ENCODE assay signal across 8 mouse cellular contexts in genomic region chr14:55659960-55660573, GRCm38 (mm10). TPM values are rescaled to one million over a fixed set of nuclear protein-coding genes. Genes with fewer than 3 reads are reported as not detected.
DNase-seq lines count a peak whose midpoint lies in the region; ATAC-seq and TF ChIP-seq lines count a peak whose summit lies in the region.

Mdp1 (minus strand) TSS chr14:55660508.

- TF ChIP-seq POLR2A in bone marrow, adult 2 months (IDR thresholded peaks at IDR 0.05; ENCODE audit: borderline replicate concordance, control insufficient read depth, low read depth, low read length), result peak; percentile 73; the same call in 1 of the 2 replicates
- TF ChIP-seq POLR2A in heart, adult 2 months (IDR thresholded peaks at IDR 0.05; ENCODE audit: insufficient read depth, low read depth, low read length), result peak; percentile 54

- peak; percentile 49; the same call in 1 of the 2 replicates for TF ChIP-seq CTCF in bone marrow, adult 2 months (IDR thresholded peaks at IDR 0.05; ENCODE audit: control insufficient read depth, insufficient read depth, low read length)
- TF ChIP-seq CTCF in heart, adult 2 months (IDR thresholded peaks at IDR 0.05), result peak; percentile 80

- under 1% methylated on average over 39 of the region's 39 CpGs for WGBS in bone marrow, adult 2 months
- under 1% methylated on average over 37 of the region's 39 CpGs for WGBS in embryonic facial prominence, embryonic 14.5 days
- WGBS in heart, adult 2 months, result under 1% methylated on average over 39 of the region's 39 CpGs
- WGBS in limb, embryonic 13.5 days, result under 1% methylated on average over 39 of the region's 39 CpGs
- under 1% methylated on average over 39 of the region's 39 CpGs for WGBS in midbrain, embryonic 15.5 days

- peak; percentile 97 for ATAC-seq in embryonic facial prominence, embryonic 14.5 days (ENCODE audit: low read depth)
- ATAC-seq in limb, embryonic 13.5 days (ENCODE audit: low FRiP score, low read depth), result peak; percentile 92
- peak; percentile 95 for ATAC-seq in midbrain, embryonic 15.5 days (replicated peaks)

- peak within 1 kb of the TSS; percentile 82 for H3K9ac ChIP-seq in embryonic facial prominence, embryonic 14.5 days (ENCODE audit: low read depth, low read length)
- H3K9ac ChIP-seq in heart, adult 2 months (ENCODE audit: low read depth, low read length), result peak within 1 kb of the TSS; percentile 79
- H3K9ac ChIP-seq in limb, embryonic 13.5 days, result peak within 1 kb of the TSS; percentile 78
- H3K9ac ChIP-seq in midbrain, embryonic 15.5 days, result peak within 1 kb of the TSS; percentile 72

- H3K4me3 ChIP-seq in bone marrow, adult 2 months (replicated peaks; ENCODE audit: control insufficient read depth, low read depth, low read length), result peak within 1 kb of the TSS; percentile 76
- peak within 1 kb of the TSS; percentile 78 for H3K4me3 ChIP-seq in embryonic facial prominence, embryonic 14.5 days (ENCODE audit: low read depth, low read length)
- H3K4me3 ChIP-seq in heart, adult 2 months, result peak within 1 kb of the TSS; percentile 63
- peak within 1 kb of the TSS; percentile 65 for H3K4me3 ChIP-seq in limb, embryonic 13.5 days
- H3K4me3 ChIP-seq in midbrain, embryonic 15.5 days, result peak within 1 kb of the TSS; percentile 76

- no peaks in the 10 kb centered on the region for H3K27me3 ChIP-seq in embryonic facial prominence, embryonic 14.5 days (replicated peaks; ENCODE audit: control insufficient read depth, insufficient read depth, low read length)
- H3K27me3 ChIP-seq in heart, adult 2 months (ENCODE audit: control insufficient read depth, insufficient read depth, low read length), result no peaks in the 10 kb centered on the region
- H3K27me3 ChIP-seq in limb, embryonic 13.5 days, result no peaks in the 10 kb centered on the region
- H3K27me3 ChIP-seq in midbrain, embryonic 15.5 days (replicated peaks), result no peaks in the 10 kb centered on the region

- intact Hi-C loops in heart, adult 2 months (cut with DNase I), result loop anchor here (2.0 kb wide), 1 partner anchor 17 kb away; the partner anchor contains the start of gene Tm9sf1

- H3K4me1 ChIP-seq in bone marrow, adult 2 months (ENCODE audit: control insufficient read depth, insufficient read depth, low read length), result no peaks in the 10 kb centered on the region
- H3K4me1 ChIP-seq in embryonic facial prominence, embryonic 14.5 days (ENCODE audit: control insufficient read depth, insufficient read depth, low read length), result peaks cover 13% of the 10 kb centered on the region; the same call in 1 of the 2 replicates
- peaks cover 1% of the 10 kb centered on the region for H3K4me1 ChIP-seq in heart, adult 2 months (ENCODE audit: control insufficient read depth, insufficient read depth, low read length)
- peaks cover 18% of the 10 kb centered on the region for H3K4me1 ChIP-seq in limb, embryonic 13.5 days
- peaks cover 16% of the 10 kb centered on the region for H3K4me1 ChIP-seq in midbrain, embryonic 15.5 days

- no peaks in the 10 kb centered on the region for H3K79me2 ChIP-seq in heart, adult 2 months (replicated peaks; ENCODE audit: control insufficient read depth, insufficient read depth, low read length)

- peak; percentile 79 to 80 for DNase-seq in B cell, adult 2 months
- peak; percentile 95 for DNase-seq in embryonic facial prominence, embryonic 14.5 days (ENCODE audit: low spot score)
- peak; percentile 82 to 88 for DNase-seq in heart, adult 2 months
- peak; percentile 61 to 72 for DNase-seq in kidney, adult 8-10 months
- DNase-seq in spleen, adult 18-20 months, result peak; percentile 56 to 68

- H3K27ac ChIP-seq in bone marrow, adult 2 months (ENCODE audit: control insufficient read depth, insufficient read depth, low read depth, low read length, poor library complexity), result peak within 1 kb of the TSS; percentile 69
- peak within 1 kb of the TSS; percentile 84 for H3K27ac ChIP-seq in embryonic facial prominence, embryonic 14.5 days (replicated peaks; ENCODE audit: low read depth, low read length)
- peak within 1 kb of the TSS; percentile 84 for H3K27ac ChIP-seq in heart, adult 2 months
- H3K27ac ChIP-seq in limb, embryonic 13.5 days, result peak within 1 kb of the TSS; percentile 66
- H3K27ac ChIP-seq in midbrain, embryonic 15.5 days, result peak within 1 kb of the TSS; percentile 85

- H3K9me3 ChIP-seq in embryonic facial prominence, embryonic 14.5 days (ENCODE audit: control insufficient read depth, low read length), result no peaks in the 10 kb centered on the region
- H3K9me3 ChIP-seq in limb, embryonic 13.5 days, result no peaks in the 10 kb centered on the region
- H3K9me3 ChIP-seq in midbrain, embryonic 15.5 days, result no peaks in the 10 kb centered on the region

- 0 out of 2 replicates have a peak, but pooled peaks have one; percentile 23 for TF ChIP-seq EP300 in heart, adult 2 months (IDR thresholded peaks at IDR 0.05; ENCODE audit: insufficient read depth, low read depth, low read length)

- H3K36me3 ChIP-seq in embryonic facial prominence, embryonic 14.5 days (ENCODE audit: control insufficient read depth, insufficient read depth, low read length), result peaks cover 37% of the 10 kb centered on the region
- peaks cover 12% of the 10 kb centered on the region; the same call in 1 of the 2 replicates for H3K36me3 ChIP-seq in heart, adult 2 months (ENCODE audit: control insufficient read depth, insufficient read depth, low read length)
- peaks cover 46% of the 10 kb centered on the region for H3K36me3 ChIP-seq in limb, embryonic 13.5 days
- peaks cover 7% of the 10 kb centered on the region; the same call in 1 of the 2 replicates for H3K36me3 ChIP-seq in midbrain, embryonic 15.5 days (replicated peaks)

- peak within 1 kb of the TSS; percentile 65 for H3K4me2 ChIP-seq in embryonic facial prominence, embryonic 14.5 days (ENCODE audit: low read depth, low read length)
- H3K4me2 ChIP-seq in limb, embryonic 13.5 days (replicated peaks), result peak within 1 kb of the TSS; percentile 66
- peak within 1 kb of the TSS; percentile 69 for H3K4me2 ChIP-seq in midbrain, embryonic 15.5 days

RNA-seq across cellular contexts. Expression of gene Mdp1, which starts in this region (rescaled TPM):
- 23.2 and 50.4 TPM in 2 replicates for polyA plus RNA-seq in bone marrow, adult 2 months (2011; ENCODE audit: insufficient read depth, insufficient read length, low replicate concordance, missing spikeins)
- 42.6 and 48.3 TPM in 2 replicates for polyA plus RNA-seq in embryonic facial prominence, embryonic 14.5 days (2014; fragmentation: Nextera tagmentation; extraction: Ambion mirVana)
- 10 to 100 TPM; 45.3 to 49.1 TPM for total RNA-seq in heart, adult 2 months (2021)
- polyA plus RNA-seq in heart, adult 2 months (2012; rRNA removed), result 35.7 and 54.9 TPM in 2 replicates
- 68.7 and 69.5 TPM in 2 replicates for polyA plus RNA-seq in limb, embryonic 13.5 days (2015; fragmentation: Nextera tagmentation; extraction: Ambion mirVana)
- polyA plus RNA-seq in midbrain, embryonic 15.5 days (2015; fragmentation: Nextera tagmentation; extraction: Ambion mirVana), result 77.1 and 79.5 TPM in 2 replicates

Comparison
In these comparisons a context has a peak if more than half of its experiments do, and no peak if none do; other contexts are left out.
1. Peak in every context shown above with its lines: DNase-seq, ATAC-seq, H3K4me3 ChIP-seq and H3K27ac ChIP-seq.